Mouse (Mus musculus): ENCODE measurements around the gene Ifit1bl1.
"Not testable (repeated sequence)": the region's sequence is repeated elsewhere in the genome, so short reads cannot be mapped to it uniquely, and the experiment has no call there.

Gene Ifit1bl1

GRCm38 (mm10) chr19:34601888-34602287 lies at the start of gene Ifit1bl1:
Gene Ifit1bl1, minus strand, starts transcription at chr19:34601956.
- DNase-seq (ENCODE audit: low read depth, low spot score), result not testable (repeated sequence)

GRCm38 (mm10) chr19:34650997-34651396 lies 49.2 kb upstream of the Ifit1bl1 start:
- no peak for DNase-seq (ENCODE audit: low read depth, low spot score)

GRCm38 (mm10) chr19:34650276-34650675 lies 48.5 kb upstream of the Ifit1bl1 start:
- DNase-seq (ENCODE audit: low read depth, low spot score), result no peak

- DNase-seq (ENCODE audit: low read depth, low spot score), result not testable (repeated sequence)
Measured at GRCm38 (mm10) chr19:34647630-34648029, 45.9 kb upstream of the Ifit1bl1 start.

GRCm38 (mm10) chr19:34642616-34643015 lies 40.9 kb upstream of the Ifit1bl1 start:
- DNase-seq (ENCODE audit: low read depth, low spot score), result no peak

GRCm38 (mm10) chr19:34640623-34641022 lies 38.9 kb upstream of the Ifit1bl1 start, which contains the start of the genes Ifit1bl2 and Ifit1:
Gene Ifit1bl2, minus strand, starts transcription at chr19:34640743.
Gene Ifit1, plus strand, starts transcription at chr19:34640871.
- no peak for DNase-seq (ENCODE audit: low read depth, low spot score)

- DNase-seq (ENCODE audit: low read depth, low spot score), result peak; percentile 52
Measured at GRCm38 (mm10) chr19:34636933-34637557, 35.3 kb upstream of the Ifit1bl1 start.

- DNase-seq (ENCODE audit: low read depth, low spot score), result no peak
Measured at GRCm38 (mm10) chr19:34633484-34633883, 31.7 kb upstream of the Ifit1bl1 start.

GRCm38 (mm10) chr19:34631487-34631886 lies 29.7 kb upstream of the Ifit1bl1 start:
- DNase-seq (ENCODE audit: low read depth, low spot score), result no peak

- DNase-seq (ENCODE audit: low read depth, low spot score), result no peak
Measured at GRCm38 (mm10) chr19:34627496-34627895, 25.7 kb upstream of the Ifit1bl1 start.

GRCm38 (mm10) chr19:34624663-34625062 lies 22.9 kb upstream of the Ifit1bl1 start:
- DNase-seq (ENCODE audit: low read depth, low spot score), result no peak

- DNase-seq (ENCODE audit: low read depth, low spot score), result no peak
Measured at GRCm38 (mm10) chr19:34623781-34624180, 22.0 kb upstream of the Ifit1bl1 start.

- DNase-seq (ENCODE audit: low read depth, low spot score), result no peak
Measured at GRCm38 (mm10) chr19:34620871-34621270, 19.1 kb upstream of the Ifit1bl1 start.

GRCm38 (mm10) chr19:34612243-34613001 lies 10.7 kb upstream of the Ifit1bl1 start:
- not testable (repeated sequence) for DNase-seq (ENCODE audit: low read depth, low spot score)

GRCm38 (mm10) chr19:34610118-34610517 lies 8.4 kb upstream of the Ifit1bl1 start:
- not testable (repeated sequence) for DNase-seq (ENCODE audit: low read depth, low spot score)

GRCm38 (mm10) chr19:34607237-34608051 lies 5.7 kb upstream of the Ifit1bl1 start, which contains the start of gene Ifit3b:
Gene Ifit3b, plus strand, starts transcription at chr19:34607970.
- DNase-seq (ENCODE audit: low read depth, low spot score), result not testable (repeated sequence)

- DNase-seq (ENCODE audit: low read depth, low spot score), result no peak
Measured at GRCm38 (mm10) chr19:34605472-34605871, 3.7 kb upstream of the Ifit1bl1 start.

GRCm38 (mm10) chr19:34599250-34599649 lies 2.5 kb downstream of the Ifit1bl1 start:
- DNase-seq (ENCODE audit: low read depth, low spot score), result not testable (repeated sequence)

GRCm38 (mm10) chr19:34598341-34598740 lies 3.4 kb downstream of the Ifit1bl1 start:
- no peak for DNase-seq (ENCODE audit: low read depth, low spot score)

GRCm38 (mm10) chr19:34596811-34597210 lies 4.9 kb downstream of the Ifit1bl1 start:
- no peak for DNase-seq (ENCODE audit: low read depth, low spot score)

- DNase-seq (ENCODE audit: low read depth, low spot score), result not testable (repeated sequence)
Measured at GRCm38 (mm10) chr19:34594523-34594922, 7.2 kb downstream of the Ifit1bl1 start.

- DNase-seq (ENCODE audit: low read depth, low spot score), result no peak
Measured at GRCm38 (mm10) chr19:34593456-34593855, 8.3 kb downstream of the Ifit1bl1 start.

Measured in ES-CJ7 (cell line).